Mouse (Mus musculus): ENCODE measurements around the gene Tctex1d2.

DNA sequence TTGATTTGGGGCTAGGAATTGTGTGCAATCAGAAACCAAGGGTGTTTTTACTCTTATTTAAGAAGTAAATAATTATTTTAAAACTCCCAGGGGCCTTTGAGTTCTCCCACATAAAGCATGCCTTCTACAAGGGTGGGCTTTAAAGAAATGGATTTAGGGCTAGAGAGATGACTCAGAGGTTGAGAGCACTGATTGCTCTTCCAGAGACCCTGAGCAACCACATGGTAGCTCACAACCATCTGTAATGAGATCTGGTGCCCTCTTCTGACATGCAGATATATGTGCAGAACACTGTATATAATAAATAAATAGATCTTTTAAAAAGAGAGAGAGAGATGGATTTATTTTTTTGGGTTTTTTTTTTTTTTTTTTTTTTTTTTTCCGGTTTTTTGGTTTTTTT is 45.4 kb downstream of the Tctex1d2 start:
- TF ChIP-seq CTCF (IDR thresholded peaks at IDR 0.05 in 2 of 3, conservative IDR thresholded peaks at IDR 0.05 in 1 of 3; ENCODE audit: control insufficient read depth in 1 of 3, insufficient read depth in 1 of 3, low read depth in 2 of 3, low read length in 3 of 3, poor library complexity in 1 of 3, severe bottlenecking in 1 of 3), result peak in 1 of 3 experiments; percentile 54; a peak in 2 of 6 replicates
- TF ChIP-seq RCOR1 (IDR thresholded peaks at IDR 0.05; ENCODE audit: low read depth, low read length), result no peak

Data from MEL (cell line).